Mouse (Mus musculus) lung, postnatal 4 days (tissue): Measurements from ENCODE around the gene Rab8b.
"Not testable (repeated sequence)": the region's sequence is repeated elsewhere in the genome, so short reads cannot be mapped to it uniquely, and the experiment has no call there.

ENCODE experiments used
- DNase-seq, 2 experiments: peaks; one replicate each; pipeline ENCODE4 v3.0.0; 2021

Gene Rab8b

GRCm38 (mm10) chr9:66917216-66917891, 2.1 kb downstream of the Rab8b start:
- no peak for DNase-seq

- DNase-seq = no peak
These were observed 3.4 kb downstream of the Rab8b start for GRCm38 (mm10) chr9:66915869-66916785.

GRCm38 (mm10) chr9:66915401-66915800, 4.1 kb downstream of the Rab8b start:
- peak in 1 of 2 experiments; percentile 29 for DNase-seq

DNA sequence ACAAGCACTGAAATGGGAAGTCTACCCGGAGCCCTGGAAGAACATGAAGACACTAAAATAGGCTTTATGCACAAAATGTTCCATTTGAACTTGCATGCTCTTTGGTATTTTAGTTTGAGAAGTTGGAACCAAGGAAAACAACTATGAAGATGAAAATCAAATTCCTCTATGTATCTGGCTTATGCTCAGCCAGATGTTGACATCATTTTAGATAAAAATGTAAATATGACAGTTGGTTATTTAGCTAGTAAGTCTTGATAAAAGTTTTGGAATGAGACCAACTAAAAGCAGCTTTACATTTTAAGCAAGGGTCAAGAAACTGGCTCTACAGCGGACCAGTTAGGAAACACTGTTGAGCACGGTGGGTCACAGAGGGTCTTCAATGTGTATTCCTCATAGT, 4.9 kb downstream of the Rab8b start:
- DNase-seq = no peak

GRCm38 (mm10) chr9:66913254-66913934, 6.1 kb downstream of the Rab8b start:
- not testable (repeated sequence) for DNase-seq

GRCm38 (mm10) chr9:66912304-66912703, 7.2 kb downstream of the Rab8b start:
- DNase-seq = no peak

DNA sequence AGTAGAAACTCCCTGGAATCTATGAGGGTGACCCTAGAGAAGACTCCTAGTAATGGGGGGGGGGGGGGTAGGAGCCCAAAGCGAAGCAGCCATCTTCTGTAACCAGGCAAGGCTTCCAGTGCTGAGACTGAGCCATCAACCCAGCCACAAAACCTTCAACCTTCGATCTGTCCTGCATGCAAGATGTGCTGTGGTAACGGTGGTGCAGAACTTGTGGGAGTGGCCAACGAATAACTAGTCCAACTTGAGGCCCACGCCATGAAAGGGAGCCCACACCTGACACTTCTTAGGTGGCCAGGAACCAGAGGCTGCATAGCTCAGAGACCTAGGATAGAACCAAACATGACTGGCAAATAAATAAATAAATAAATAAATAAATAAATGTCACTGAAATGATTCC, 8.8 kb downstream of the Rab8b start:
- no peak for DNase-seq

GRCm38 (mm10) chr9:66909922-66910321, 9.6 kb downstream of the Rab8b start:
- DNase-seq = no peak

DNA sequence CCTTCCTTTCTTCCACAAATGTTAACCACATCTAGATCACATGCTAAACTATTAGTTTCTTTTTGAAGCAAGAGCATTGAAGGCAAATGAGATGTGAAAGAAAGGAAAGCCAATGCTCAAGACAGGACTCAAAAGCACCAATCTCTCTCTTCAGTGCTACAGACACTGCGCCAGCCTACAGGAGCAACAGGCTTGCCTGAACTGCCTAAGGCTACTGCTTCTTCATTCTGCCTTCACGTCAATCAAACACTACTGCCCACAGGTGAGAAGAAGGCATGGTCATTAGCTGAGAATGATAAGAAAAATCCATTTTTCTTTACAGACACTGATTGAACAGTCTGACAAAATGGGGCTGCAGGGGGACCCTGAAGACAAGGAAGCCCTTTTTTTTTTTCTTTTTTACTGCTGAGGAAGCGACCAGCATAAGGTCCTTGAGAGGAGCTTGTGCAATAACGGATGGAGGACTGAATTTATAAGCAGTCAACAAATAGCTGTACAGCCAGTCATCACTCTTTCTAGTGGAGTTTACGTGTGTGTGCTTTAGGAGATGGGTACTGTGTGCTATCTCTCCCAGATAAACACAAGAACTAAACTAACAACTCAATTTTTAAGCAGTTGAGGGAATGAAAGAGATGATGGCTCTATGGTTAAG, 11.6 kb downstream of the Rab8b start:
- no peak for DNase-seq

GRCm38 (mm10) chr9:66907126-66907525, 12.4 kb downstream of the Rab8b start:
- DNase-seq = no peak

DNA sequence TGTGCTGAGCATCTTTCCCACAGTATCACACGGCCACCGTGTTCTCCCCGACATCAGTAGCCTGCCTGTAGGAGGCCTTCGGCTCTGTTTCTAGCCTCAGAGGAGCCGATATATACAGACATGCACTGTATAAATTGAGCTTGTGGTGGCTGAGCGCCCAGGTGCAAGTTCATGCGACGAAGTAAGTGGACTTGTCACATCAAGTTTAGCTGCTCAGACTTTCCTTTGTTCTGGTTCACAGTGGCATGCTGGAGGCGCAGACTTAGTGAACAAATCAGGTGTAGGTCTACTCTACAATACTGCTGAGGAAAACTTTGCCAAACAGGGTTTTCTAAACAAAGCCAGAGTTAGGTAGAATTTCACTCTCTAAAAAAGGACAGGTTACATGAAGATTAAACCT, 13.5 kb downstream of the Rab8b start:
- no peak for DNase-seq

- DNase-seq = no peak
These were observed 20.0 kb downstream of the Rab8b start for GRCm38 (mm10) chr9:66899526-66899925.

GRCm38 (mm10) chr9:66899072-66899471, 20.4 kb downstream of the Rab8b start:
- DNase-seq = no peak

DNA sequence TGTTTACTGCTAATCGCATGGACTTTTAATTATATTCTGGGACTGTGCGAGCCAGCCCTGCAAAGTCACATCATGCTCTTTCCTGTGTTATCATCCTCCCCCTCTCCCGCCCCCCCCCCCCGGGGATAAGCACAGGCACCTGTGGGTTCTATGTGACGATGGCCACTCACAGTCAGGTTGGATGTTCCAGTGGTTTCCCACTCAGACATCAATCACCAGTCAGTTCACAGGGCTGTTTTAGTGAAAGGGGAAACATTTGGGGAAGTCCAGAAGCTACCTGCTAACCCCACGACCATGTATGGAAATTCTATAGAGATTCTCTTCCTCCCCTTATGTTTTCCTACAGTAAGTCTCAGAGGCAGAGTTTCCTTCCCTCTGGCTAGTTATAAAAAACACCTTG, 21.6 kb downstream of the Rab8b start:
- no peak for DNase-seq

GRCm38 (mm10) chr9:66896951-66897350, 22.5 kb downstream of the Rab8b start:
- DNase-seq = no peak

DNA sequence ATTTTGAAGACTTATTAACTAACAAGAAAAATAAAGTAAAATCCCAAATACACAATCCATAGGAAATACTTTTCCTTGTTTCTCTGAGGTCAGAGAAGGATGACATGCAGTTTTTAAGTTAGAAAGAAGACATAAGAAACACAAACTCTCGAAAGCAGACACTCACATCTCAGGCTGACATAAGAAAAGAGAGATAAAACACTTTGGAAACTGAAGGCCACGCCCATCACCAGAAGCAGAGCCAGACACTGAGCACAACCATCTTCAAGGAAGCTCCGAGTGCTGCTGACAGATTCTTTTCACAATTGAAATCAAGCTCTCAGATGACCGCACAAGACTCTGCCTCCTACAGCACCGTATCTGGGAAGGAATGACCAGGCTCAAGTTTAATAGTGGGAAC, 23.5 kb downstream of the Rab8b start:
- no peak for DNase-seq

- no peak for DNase-seq
These were observed 24.3 kb downstream of the Rab8b start for GRCm38 (mm10) chr9:66895035-66895779.

DNA sequence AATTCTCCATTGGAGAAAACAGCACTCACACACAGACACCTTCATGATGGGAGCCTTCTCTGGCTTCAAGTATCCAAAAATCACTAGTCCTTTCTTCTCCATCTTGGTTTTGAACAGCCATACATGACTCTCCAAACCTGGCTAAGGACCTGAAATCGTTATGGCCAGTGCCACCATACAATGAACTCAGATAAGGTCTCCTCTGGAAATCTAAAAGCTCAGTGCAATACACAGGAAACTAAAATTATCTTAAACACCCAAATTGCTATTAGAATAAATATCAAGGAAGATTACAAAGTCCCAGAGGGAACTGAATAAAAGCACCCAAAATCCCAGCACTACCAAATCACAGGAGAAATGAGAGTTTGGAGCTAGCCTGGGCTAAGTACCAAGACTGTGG, 25.1 kb downstream of the Rab8b start:
- DNase-seq = no peak

- DNase-seq = not testable (repeated sequence)
These were observed 27.0 kb downstream of the Rab8b start for GRCm38 (mm10) chr9:66892456-66892855.

- no peak for DNase-seq
These were observed 31.4 kb downstream of the Rab8b start for GRCm38 (mm10) chr9:66887960-66888610.

GRCm38 (mm10) chr9:66887301-66887902, 32.1 kb downstream of the Rab8b start:
- no peak for DNase-seq
